Mouse (Mus musculus): ENCODE measurements around the gene Plxnd1.

DNA sequence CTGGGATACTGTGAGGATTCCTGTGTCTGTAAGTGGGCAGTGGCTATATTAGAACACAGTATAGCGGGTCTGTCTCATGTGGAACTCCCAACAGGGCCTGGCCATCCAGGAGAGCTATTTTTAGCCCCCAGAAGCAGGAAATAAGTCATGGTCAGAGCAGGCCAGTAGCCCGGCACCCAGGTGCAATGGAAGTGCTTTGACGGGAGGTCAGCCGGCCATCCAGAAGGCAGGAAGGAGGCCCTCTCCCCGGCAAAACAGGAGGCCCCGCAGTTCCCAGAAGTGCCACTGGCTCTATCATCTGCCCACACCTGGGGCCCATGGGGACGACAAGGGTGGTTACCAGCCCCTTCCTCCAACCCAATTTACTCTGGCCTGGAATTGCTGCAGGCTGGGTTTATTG lies 9.3 kb upstream of the Plxnd1 start:
- TF ChIP-seq POLR2A (IDR thresholded peaks at IDR 0.05; ENCODE audit: borderline replicate concordance, insufficient read depth, low read length): no peak
- TF ChIP-seq CTCF (IDR thresholded peaks at IDR 0.05; ENCODE audit: borderline replicate concordance, insufficient read depth, low read depth, low read length): no peak

Data from cerebellum, adult 2 months (tissue).